Mouse (Mus musculus) cerebellum, postnatal 36 days (tissue): Measurements from ENCODE around the gene Tns2.
"Not testable (repeated sequence)": the region's sequence is repeated elsewhere in the genome, so short reads cannot be mapped to it uniquely, and the experiment has no call there.

Source experiments
- DNase-seq, 2 experiments: peaks; one replicate each; pipeline ENCODE4 v3.0.0; 2021 to 2022; ENCODE audit warnings: mixed read lengths in 2 of 2

Tns2 gene

GRCm38 (mm10) chr15:102142914-102143912, 43.0 kb downstream of the Tns2 start:
- no peak for DNase-seq

GRCm38 (mm10) chr15:102144274-102144711, 44.1 kb downstream of the Tns2 start, which contains the start of gene Igfbp6:
Gene Igfbp6, plus strand, starts transcription at chr15:102144362.
- no peak for DNase-seq

GRCm38 (mm10) chr15:102144726-102145125, 44.5 kb downstream of the Tns2 start:
- DNase-seq = no peak

DNA sequence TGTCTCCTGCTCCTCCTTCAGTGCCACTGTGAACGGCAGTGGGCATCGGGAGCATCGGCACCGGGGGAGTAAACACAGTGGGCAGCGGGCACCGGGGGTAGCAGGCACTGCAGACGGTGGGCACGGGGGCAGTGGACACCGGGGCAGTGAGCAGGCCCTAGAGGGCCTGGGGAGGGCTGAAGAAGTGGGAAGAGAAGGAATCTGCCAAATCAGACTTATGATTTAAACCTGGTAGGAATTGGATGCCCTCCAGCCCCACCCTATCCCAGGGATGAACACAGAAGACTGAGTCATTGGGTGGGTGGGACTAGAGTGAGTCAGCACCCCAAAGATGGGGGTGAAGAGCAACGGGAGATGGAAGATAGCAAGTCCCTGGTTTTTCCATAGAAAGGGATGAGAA, 45.1 kb downstream of the Tns2 start:
- no peak for DNase-seq

- no peak for DNase-seq
Measured at GRCm38 (mm10) chr15:102146089-102146488, 45.9 kb downstream of the Tns2 start.

DNA sequence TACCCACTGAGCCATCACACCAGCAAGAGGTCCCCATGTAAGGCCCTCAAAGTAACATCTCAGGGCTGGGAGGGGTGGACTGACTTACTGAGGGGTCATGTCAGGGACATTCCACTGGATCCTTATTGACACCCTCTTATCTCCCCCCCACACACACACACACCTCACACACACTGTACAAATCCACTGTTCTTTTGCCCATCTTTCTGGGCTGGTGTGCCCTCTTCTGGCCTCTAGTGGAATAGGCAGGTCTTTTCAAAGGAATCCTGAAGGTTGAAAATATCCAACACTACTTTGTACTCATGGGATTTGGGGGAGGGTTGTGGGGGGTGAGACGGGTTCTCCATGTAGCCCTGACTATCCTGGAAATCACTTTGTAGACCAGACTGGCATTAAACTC, 46.7 kb downstream of the Tns2 start:
- DNase-seq = peak; percentile 67 to 75

DNA sequence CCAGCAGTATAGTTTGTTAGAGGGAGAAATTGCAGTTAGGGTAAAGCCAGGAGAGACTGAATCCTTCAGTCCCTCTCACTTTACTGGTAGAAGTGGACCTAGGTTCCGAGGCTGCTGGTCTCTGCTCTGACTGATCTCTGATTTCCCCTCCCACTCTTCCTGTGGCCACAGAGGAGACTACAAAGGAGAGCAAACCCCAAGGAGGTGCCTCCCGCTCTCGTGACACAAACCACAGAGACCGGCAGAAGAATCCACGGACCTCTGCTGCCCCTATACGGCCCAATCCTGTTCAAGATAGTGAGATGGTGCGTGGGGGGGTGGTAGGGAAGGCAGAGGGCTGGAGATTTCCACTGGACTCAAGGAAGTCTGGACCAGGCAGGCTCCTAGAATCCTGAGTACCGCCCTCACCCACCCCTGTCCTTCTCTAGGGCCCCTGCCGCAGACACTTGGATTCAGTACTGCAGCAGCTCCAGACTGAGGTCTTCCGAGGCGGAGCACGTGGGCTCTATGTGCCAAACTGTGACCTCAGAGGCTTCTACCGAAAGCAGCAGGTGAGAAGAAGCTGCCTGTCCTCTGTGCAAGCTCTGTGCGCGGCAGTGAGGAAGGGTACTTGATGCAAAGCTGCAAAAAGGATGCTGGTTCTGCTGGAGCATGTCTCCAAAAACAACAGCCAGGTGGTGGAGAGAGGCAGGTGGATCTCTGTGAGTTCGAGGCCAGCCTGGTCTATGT, 47.6 kb downstream of the Tns2 start:
- DNase-seq = no peak

GRCm38 (mm10) chr15:102149561-102149960, 49.3 kb downstream of the Tns2 start:
- DNase-seq = no peak

DNA sequence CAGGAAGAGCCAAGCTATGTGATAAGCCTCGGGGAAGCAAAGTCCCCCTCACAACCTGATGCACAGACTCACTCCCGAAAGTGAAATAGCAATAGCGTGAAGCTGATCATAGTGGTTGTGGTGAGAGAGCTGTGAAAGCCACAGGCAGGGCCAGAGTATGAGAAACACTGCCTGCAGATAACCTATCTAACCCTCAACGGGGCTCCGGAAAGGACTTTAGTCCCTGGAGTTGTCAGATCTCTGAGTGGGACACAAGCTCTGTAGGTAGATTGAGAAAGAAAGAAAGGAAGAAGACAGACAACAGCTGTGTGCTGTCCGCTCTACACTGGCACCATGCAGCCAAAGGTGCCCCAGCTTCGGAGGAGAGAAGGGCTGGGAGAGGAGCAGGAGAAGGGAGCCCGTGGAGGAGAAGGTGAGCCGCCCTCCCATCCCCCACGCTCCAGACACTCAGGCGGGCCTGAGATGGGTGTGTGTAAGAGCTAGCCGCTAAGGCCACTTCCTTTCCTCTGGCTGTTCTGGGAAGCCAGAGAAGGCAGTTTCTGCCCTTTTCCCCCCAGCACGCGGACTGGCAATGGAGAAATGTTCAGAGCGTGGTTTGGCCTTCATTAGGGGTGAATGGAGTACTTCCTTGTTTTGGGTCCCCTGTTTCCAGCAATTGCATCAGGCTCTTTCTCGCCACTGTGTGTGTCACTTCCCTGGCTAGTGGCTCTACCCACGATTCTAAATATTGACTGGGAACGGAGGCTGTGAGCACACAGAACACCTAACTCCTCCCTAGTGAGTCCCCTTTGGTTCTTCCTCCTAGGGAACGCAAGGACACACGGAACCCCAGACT, 50.3 kb downstream of the Tns2 start, which contains the start of gene Soat2:
Gene Soat2 (plus strand): TSS at position 226 of the 835 bp plus-strand sequence.
- no peak for DNase-seq

DNA sequence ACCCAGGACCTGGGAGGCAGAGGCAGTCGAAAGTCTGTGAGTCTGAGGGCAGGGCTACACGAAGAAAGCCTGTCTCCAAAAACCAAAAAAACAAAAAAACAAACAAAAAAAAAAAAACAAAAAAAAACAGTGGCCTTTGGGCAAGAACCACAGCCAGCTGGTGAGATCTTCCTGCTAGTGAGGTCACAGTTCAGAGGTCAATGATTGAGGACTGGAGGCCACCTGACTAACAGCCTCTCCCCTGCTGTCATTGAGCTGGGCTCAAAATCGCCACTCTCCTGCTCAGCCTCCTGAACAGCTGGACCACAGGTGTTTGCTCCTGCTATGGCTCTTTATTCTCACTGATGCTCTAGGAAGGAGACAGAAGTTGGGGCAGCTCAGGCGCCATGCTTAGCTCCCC, 52.4 kb downstream of the Tns2 start:
- no peak for DNase-seq

- DNase-seq = not testable (repeated sequence)
Measured at GRCm38 (mm10) chr15:102155006-102155405, 54.8 kb downstream of the Tns2 start.

- DNase-seq = no peak
Measured at GRCm38 (mm10) chr15:102156836-102157235, 56.6 kb downstream of the Tns2 start.

DNA sequence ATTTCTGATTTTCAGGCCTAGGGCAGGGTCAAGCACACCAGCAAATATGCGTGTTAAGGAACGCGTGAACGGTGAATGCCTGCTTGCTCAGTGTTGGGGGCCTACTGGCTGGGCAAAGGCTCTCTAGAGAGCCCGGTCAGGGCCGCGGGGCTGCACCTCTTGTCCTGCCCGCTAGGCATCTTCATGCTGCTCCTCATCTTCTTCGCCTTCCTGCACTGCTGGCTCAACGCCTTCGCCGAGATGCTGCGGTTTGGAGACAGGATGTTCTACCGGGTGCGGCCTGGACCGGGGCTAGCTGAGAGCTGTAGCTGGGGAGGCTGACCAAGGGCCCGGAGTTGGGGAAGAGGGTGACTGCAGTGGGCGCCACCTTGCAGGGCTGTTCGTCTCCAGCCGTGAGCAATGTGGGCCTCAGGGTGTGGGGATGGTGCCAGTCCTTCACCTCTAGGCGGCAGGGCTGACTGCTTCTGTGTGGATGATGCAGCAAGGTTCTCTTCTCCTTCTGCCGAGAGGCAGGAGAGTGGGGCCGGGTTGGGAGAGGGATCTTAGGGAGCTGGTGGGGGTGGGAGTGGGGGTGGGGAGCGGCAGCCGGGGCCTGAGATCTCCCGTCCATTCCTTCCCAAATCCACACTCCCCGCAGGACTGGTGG, 60.3 kb downstream of the Tns2 start:
- no peak for DNase-seq

- DNase-seq = no peak
Measured at GRCm38 (mm10) chr15:102163900-102164693, 63.9 kb downstream of the Tns2 start.

DNA sequence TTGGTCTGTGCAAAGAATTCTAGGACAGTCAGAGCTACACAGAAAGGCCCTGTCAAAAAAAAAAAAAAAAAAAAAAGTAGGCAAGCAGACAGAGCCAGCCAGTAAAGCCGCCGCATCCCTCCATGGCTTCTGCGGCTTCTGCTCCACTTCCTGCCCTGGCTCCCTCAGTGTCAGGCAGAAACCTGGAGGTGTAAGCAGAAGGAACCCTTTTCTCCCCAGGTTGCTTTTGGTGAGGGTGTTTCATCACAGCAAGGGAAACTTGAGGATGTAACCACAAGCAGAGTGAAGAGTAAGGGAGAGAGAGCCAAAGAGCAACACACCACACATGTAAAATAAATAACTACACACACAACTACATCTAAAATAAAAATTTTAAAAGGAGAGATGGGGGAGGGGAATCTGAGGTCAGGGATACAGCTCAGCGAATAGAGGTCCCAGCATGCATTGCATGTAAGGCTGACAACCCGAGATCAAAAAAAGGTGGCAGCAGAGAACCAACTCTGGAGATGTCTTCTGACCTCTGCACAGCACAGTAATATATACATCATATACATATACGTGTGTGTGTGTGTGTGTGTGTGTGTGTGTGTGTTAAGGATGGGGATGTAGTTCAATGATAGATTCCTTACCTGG, 65.4 kb downstream of the Tns2 start:
- DNase-seq = no peak
